Mouse (Mus musculus) ovary, adult 18-20 months (tissue): Measurements from ENCODE around the gene Rere.
"Not testable (repeated sequence)": the region's sequence is repeated elsewhere in the genome, so short reads cannot be mapped to it uniquely, and the experiment has no call there.

ENCODE experiments used
- DNase-seq: peaks from one replicate; pipeline ENCODE4 v3.0.0; 2022; ENCODE audit warnings: low spot score, mixed read lengths

Rere gene

DNA sequence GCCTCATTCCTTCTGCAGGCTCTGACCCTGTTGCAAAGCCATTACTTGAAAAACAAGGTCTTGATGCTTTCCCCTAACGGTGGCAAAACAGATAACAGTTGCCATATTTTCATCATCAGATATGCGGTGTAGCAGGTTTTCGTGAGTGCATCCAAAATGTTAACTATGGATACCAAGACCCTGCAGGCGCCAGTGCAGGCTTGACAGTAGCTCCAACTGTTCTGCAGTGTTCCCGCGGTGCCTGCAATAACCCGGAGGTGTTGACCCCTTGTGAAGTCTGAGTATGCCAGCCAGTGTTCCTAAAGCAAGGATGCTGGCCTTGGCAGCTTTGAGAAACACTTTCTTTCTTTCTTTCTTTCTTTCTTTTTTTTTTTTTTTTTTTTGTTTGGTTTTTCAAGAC, 26.3 kb upstream of the Rere start:
- no peak for DNase-seq

DNA sequence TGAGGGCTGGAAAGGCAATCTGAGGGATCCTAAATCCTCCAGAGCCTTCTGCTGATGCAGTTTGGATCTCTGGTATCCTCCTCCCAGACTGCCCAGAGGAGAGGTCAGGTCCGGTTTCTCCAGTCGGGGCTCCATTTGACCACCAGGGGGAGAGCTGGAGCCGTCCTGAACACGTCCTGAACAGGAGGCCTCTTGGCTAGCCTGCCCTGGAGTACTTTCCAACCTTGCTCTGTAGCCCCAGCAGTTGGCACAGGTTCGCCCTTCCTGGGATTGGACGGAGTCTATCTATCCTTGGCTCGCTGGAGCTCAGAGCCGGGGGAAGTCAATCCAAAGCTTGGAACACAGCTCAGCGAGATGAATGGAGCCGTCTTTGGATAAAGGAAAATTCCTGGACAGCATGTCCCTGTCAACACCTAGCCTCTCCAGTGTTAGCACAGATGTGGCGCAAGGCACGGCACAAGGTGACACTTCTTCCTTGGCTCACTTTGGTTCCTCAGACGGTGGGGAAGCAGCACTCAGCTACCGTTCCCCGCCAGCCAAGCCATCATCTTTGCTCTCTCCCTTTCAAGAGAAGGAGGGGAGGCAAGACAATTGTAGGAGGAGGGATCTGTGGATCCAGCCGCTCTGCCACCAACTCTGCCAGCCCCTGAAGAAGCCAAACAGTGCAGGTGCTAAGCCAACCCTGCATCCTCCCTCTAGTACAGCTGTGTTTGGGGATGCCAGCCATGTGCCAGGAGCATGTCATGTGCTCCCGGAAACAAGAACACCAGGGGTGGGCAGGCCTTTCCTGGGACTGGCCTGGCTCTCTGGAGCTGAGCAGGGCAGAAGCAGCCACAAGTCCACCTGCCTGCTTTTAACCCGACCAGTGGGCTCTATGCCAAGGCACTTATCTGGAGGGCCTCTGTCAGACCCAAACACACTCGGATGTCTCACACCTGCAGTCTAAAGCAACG, 23.9 kb upstream of the Rere start:
- DNase-seq = peak; percentile 74

DNA sequence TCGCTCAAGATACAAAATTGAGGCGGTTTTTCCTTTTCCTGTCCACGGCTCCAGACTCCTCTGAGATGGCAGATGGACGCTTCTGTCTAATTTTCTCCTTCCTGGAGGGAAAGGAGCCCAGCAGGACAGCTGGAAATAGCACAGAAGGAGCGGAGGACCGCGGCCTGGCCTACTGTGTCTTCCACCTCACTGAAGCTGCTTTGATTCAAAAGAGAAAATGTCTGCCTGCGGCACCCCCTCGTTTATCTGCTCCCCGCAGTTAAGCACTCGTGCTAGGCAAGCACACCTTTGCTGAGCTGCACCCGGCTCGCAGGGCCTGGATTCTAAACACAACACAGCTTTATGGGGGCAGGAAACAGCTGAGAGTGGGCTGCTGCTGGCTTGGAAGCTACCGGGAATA, 23.1 kb upstream of the Rere start:
- DNase-seq = no peak

- DNase-seq = no peak
Measured at GRCm38 (mm10) chr4:150259577-150259976, 21.9 kb upstream of the Rere start.

DNA sequence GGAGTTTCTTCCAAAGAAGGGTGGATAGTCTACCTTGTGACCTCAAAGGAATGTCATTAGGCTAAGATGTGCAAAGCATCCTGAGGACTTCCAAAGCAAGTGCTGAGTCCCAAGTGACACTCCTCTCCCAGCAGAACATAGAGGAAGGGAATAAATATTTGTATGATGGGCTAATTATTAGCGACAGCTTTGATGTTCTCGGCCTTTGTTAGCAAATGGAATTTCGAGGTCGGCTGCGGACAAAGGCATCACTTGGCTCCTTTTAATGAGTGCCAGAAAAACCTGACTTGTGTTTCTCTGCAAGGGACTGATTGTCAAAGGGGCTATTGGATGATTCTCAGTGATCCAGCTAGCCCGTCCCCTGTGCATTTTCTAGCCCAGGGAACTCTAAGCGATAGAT, 21.3 kb upstream of the Rere start:
- DNase-seq = no peak

- no peak for DNase-seq
Measured at GRCm38 (mm10) chr4:150260745-150261144, 20.7 kb upstream of the Rere start.

DNA sequence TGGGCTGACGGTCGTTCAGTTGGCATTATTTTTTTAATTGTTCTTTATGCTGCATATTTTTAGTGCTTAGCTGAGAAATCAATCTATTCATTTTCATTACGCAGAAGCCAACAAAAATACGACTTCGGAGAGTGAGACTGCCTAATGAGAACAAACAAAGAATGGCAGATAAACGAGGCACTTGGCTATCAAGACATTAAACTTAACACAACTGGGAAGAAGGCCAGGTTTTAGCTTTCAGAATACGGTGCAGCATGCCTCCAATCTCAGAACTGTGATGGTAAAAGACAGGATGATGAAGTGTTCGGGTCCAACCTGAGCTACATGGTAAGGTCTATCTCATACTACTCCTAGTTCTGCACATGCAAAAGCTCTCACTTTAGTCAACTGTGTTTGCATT, 19.1 kb upstream of the Rere start:
- DNase-seq = no peak

- no peak for DNase-seq
Measured at GRCm38 (mm10) chr4:150264903-150265302, 16.5 kb upstream of the Rere start.

DNA sequence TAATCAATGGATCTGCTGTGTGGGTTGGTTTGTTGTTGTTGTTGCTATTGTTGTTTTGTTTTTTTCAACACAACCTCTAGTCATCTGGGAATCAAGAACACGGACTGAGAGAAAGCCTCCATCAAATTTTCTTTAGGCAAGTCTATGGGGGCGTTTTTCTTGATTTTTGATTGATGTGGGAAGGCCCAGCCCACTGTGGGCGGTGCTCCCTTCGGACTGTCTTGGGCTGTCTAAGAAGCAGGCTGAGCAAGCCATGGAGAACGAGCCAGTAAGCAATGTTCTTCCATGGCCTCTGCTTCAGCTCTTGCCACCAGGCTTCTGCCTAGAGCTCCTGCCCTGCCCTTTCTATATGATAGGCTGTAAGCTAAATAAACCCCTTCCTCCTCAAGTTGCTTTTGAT, 16.0 kb upstream of the Rere start:
- no peak for DNase-seq

- DNase-seq = no peak
Measured at GRCm38 (mm10) chr4:150266655-150267223, 14.7 kb upstream of the Rere start.

- no peak for DNase-seq
Measured at GRCm38 (mm10) chr4:150268674-150269653, 12.5 kb upstream of the Rere start.

DNA sequence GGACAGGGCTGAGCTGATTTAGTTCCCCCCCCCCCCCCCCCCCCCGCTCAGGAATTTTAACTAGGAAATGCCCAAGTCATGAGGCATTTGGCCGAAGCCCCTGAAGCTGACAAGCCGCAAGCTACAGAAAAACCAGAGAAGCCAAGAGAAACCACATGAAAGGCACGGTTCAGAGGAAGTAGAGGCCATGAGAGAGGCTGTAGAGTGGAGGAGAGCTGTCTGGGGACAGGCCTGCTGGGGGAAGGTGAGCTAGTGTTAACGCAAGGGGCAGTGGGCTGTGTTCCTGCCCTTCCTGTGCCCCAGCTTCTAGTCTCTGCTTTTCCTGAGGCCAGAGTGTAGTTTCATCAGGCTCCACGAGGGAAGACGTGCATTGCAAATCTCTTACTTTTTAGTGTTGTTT, 11.8 kb upstream of the Rere start:
- no peak for DNase-seq

- DNase-seq = not testable (repeated sequence)
Measured at GRCm38 (mm10) chr4:150270718-150271117, 10.7 kb upstream of the Rere start.

GRCm38 (mm10) chr4:150272725-150273124, 8.7 kb upstream of the Rere start:
- DNase-seq = peak; percentile 39

GRCm38 (mm10) chr4:150275531-150275930, 5.9 kb upstream of the Rere start:
- no peak for DNase-seq

DNA sequence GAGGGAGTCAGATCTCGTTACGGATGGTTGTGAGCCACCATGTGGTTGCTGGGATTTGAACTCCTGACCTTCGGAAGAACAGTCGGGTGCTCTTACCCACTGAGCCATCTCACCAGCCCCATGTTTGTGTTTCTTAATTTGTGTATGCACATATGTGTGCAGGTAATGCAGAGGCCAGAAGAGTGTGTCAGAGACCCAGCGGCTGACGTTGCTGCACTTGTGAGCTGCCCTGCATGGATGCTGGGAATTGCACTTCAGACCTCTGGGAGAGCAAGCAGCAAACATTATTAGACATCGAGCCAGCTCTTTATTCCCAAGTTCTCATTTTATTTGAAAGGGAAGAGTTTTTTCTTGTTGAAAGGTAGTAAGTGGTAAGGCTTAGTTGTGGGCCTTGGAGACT, 2.1 kb upstream of the Rere start:
- DNase-seq = not testable (repeated sequence)

DNA sequence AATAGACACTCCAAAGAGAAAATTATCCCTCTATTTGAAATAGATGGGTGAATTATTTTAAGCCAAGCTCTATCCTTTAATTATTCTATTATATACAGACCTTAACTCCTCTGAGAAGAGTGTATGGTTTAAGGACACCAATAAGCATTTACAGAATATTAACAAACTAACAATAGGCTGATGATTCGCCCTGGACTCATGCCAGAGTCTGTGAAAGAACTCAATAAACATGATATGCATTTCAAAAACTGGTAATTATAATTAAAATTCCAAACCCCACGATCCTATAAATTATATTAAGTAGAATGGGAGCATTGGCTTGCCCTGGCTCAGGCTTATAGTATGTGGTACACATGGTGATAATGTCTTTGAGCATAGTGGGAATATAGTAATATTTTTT, 1.4 kb upstream of the Rere start:
- DNase-seq = no peak

DNA sequence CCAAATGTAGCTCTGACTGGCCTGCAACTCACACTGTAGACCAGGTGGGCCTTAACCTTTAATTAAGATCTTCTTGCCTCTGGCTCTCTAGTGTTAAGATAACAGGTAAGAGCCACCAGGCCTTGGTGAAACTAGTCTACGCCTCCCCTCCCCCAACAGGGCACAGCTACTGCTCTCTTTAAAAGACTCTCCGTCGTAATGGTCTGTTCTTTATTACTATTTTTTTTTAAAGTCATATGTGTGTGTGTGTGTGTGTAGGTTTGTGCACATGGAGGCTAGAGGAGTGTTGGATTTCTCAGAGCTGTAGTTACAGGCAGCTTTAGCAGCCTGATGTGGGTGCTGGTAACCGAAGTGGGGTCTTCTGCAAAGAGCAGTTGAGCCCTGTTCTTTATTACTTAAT, 987 bp upstream of the Rere start:
- DNase-seq = no peak

GRCm38 (mm10) chr4:150281891-150282630, 615 bp downstream of the Rere start:
- no peak for DNase-seq

DNA sequence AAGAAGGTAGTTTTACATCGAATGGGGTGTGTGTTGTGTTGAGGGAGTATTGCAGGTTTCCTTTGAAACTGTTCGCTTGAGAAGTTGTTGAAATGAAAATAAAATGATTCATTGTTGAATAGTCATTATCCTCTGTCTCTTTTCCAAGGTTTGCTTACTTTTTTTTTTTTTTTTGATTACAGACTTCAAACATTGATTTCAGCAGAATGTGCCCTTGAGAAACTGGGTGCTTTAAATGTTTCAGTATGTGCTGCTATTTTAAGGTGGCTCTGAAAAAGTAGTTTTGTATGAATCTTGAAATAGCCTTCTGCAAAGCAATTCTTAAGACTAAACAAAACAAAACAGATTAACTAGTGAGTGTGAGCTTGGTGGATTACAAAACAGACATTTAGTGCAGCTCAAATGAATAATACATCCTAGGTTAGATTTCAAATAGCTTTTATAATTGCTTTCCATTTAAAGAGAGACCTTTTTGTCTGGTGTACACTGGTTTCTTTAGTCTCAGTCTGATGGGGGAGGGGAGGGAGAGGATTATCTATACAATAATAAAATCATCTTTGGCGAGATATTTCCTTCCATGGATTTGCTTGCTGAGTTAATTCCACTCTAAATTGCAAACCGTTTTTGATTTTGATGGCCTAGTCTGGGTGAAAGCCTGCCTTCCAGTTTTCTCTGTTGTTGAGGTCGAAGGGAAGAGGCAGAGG, 1.3 kb downstream of the Rere start:
- DNase-seq = no peak

DNA sequence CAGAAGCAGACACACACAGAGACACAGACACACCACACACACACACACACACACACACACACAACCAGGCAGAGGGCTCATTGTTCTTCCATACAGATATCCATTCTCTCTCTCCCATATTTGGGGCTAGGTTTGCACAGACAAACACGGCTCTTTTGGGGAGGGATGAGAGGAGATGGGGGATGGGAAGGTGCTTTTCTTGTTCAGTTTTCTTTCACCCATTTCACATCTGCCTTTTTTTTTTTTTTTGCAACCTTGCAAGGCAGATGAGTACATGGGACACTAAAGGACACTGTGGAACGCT, 1.8 kb downstream of the Rere start:
- DNase-seq = no peak
